Mouse (Mus musculus) lung, embryonic 14.5 days (tissue): Measurements from ENCODE around the gene Il6ra. TPM values are rescaled to one million over a fixed set of nuclear protein-coding genes. Genes with fewer than 3 reads are reported as not detected.

ENCODE experiments used
- ATAC-seq: fragments of 200-750 bp; cut with Nextera tagmentation; 2 replicates; pipeline ENCODE4 v1.8.0; 2017; ENCODE audit warnings: mild to moderate bottlenecking, moderate TSS enrichment, moderate library complexity; ENCODE audit not compliant: insufficient read depth
- DNase-seq: peaks from one replicate; pipeline ENCODE4 v3.0.0-alpha.2; 2015
- H3K27ac ChIP-seq: fragments of 300-500 bp; sonication (generic); 2 replicates; pipeline ENCODE4 v1.5.1; 2014; ENCODE audit warnings: low read depth, mild to moderate bottlenecking, moderate library complexity
- H3K27me3 ChIP-seq: fragments of 300-500 bp; sonication (generic); 2 replicates; pipeline ENCODE4 v1.6.1; 2014; ENCODE audit warnings: low read length, control low read depth; ENCODE audit not compliant: insufficient read depth
- H3K36me3 ChIP-seq: fragments of 300-500 bp; sonication (generic); 2 replicates; pipeline ENCODE4 v1.6.1; 2014; ENCODE audit warnings: control low read depth; ENCODE audit not compliant: insufficient read depth
- H3K4me1 ChIP-seq: fragments of 300-500 bp; sonication (generic); 2 replicates; pipeline ENCODE4 v1.6.1; 2014; ENCODE audit warnings: antibody characterized with exemption, control low read depth; ENCODE audit not compliant: insufficient read depth
- H3K4me2 ChIP-seq: fragments of 300-500 bp; sonication (generic); 2 replicates; pipeline ENCODE4 v1.6.1; 2014; ENCODE audit warnings: mild to moderate bottlenecking
- H3K4me3 ChIP-seq: fragments of 300-500 bp; sonication (generic); 2 replicates; pipeline ENCODE4 v1.5.1; 2014; ENCODE audit warnings: low read depth, low read length
- H3K9ac ChIP-seq: fragments of 300-500 bp; sonication (generic); 2 replicates; pipeline ENCODE4 v1.6.1; 2014
- H3K9me3 ChIP-seq: fragments of 300-500 bp; sonication (generic); 2 replicates; pipeline ENCODE4 v1.6.1; 2016; ENCODE audit warnings: low read depth, low read length, control low read depth
- CTCF ChIP-seq: IDR thresholded peaks from 2 replicates; pipeline ENCODE4 v1.5.1; 2016; ENCODE audit warnings: antibody characterized with exemption, low read depth
- WGBS: fragments of 180-500 bp; shearing (Covaris S2); extraction: QIAGEN DNeasy Blood & Tissue Kit; methylation state at CpG from one replicate; pipeline ENCODE4 v1.1.7; 2014; 5-methylcytosine and 5-hydroxymethylcytosine counted together
- polyA plus RNA-seq: library from polyadenylated mRNA; unstranded; fragments of >200 nt; fragmentation: Nextera tagmentation; extraction: Ambion mirVana; gene quantifications from 2 replicates; pipeline ENCODE4 v1.2.1, GENCODE M21; 2014

The Il6ra gene
- polyA plus RNA-seq, 1 experiment from 2014 or later: 1.4 TPM

DNA sequence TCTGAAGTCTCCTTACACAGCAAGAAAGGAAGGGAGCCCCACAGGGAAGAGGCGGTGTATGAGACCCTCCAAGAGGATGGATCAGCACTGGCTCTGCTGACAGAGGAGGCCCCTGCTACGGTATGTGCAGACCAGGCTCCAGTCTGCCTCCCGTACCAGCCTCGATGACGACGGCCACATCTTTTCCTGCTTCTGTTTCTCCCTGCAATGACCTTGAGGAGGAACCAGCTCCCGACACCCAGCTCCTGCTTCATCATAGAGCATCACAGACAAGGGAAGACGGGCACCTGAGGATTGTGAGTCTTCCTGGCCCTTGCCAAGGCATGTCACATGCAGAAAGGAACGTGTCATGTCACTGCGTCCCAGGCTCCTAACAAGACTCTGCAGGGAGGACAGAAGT lies 15.0 kb downstream of the Il6ra start:
- H3K9me3 ChIP-seq: no peaks in the 10 kb centered on the region
- H3K9ac ChIP-seq: no peak overlapping the region
- no peaks in the 10 kb centered on the region; the same call in 1 of the 2 replicates for H3K4me1 ChIP-seq
- TF ChIP-seq CTCF: no peak
- H3K4me3 ChIP-seq: no peak overlapping the region
- no peak for DNase-seq
- no peak overlapping the region for H3K27ac ChIP-seq
- no peaks in the 10 kb centered on the region for H3K36me3 ChIP-seq
- no peak overlapping the region for H3K4me2 ChIP-seq
- no peak for ATAC-seq
- H3K27me3 ChIP-seq: no peaks in the 10 kb centered on the region
- WGBS: 66% methylated on average over 10 of the region's 10 CpGs

DNA sequence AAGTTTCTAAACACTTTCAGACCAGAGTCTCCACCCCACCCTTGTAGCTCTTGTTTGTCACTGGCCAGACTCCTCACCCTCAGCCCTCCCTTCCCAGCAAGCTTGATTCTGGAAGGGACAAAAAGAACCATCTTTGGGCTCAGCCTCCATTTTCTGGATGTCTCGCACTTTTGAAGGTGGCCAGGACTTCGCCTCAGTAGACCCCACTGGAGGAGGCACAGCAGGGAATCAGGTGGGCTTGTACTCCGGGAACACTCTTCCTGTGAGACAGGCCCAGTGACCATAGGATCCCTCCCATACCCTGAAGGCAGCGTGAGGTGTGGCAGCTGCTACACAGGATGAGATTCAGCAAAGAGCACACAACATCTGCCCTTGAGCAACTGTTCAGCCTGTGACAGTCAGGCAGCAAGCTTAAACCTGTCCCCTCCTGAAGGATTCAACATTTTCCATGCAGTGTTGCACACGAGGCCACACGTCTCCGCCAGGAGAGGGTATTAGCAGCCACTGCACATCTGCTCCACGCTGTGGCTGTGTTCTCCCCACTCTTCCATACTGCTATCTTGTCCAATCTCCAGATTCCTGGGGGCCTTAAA lies 15.7 kb downstream of the Il6ra start:
- Histone ChIP-seq H3K9me3 (no peaks in the 10 kb centered on the region), H3K27me3 (no peaks in the 10 kb centered on the region), H3K4me1 (no peaks in the 10 kb centered on the region; the same call in 1 of the 2 replicates), H3K4me2 (no peak overlapping the region), H3K36me3 (no peaks in the 10 kb centered on the region), H3K27ac (no peak overlapping the region), H3K9ac (no peak overlapping the region), H3K4me3 (no peak overlapping the region)
- TF ChIP-seq CTCF: no peak
- ATAC-seq (no peak), DNase-seq (no peak)
- WGBS: 65% methylated on average over 8 of the region's 8 CpGs

- Histone ChIP-seq H3K27ac (no peak overlapping the region), H3K9ac (no peak overlapping the region), H3K4me2 (no peak overlapping the region), H3K27me3 (no peaks in the 10 kb centered on the region), H3K4me3 (no peak overlapping the region), H3K4me1 (no peaks in the 10 kb centered on the region), H3K9me3 (no peaks in the 10 kb centered on the region), H3K36me3 (no peaks in the 10 kb centered on the region)
- DNase-seq: no peak
- 28% methylated on average over 5 of the region's 5 CpGs for WGBS
- no peak for ATAC-seq
- TF ChIP-seq CTCF: no peak
Measured at GRCm38 (mm10) chr3:89896571-89896970, 16.4 kb downstream of the Il6ra start.

- Histone ChIP-seq H3K9me3 (no peaks in the 10 kb centered on the region), H3K9ac (no peak overlapping the region), H3K27ac (no peak overlapping the region), H3K4me3 (no peak overlapping the region), H3K4me1 (no peaks in the 10 kb centered on the region), H3K36me3 (no peaks in the 10 kb centered on the region), H3K27me3 (no peaks in the 10 kb centered on the region), H3K4me2 (no peak overlapping the region)
- DNase-seq (no peak), ATAC-seq (no peak)
- WGBS: 74% methylated on average over 5 of the region's 5 CpGs
- no peak for TF ChIP-seq CTCF
Measured at GRCm38 (mm10) chr3:89892517-89893106, 20.4 kb downstream of the Il6ra start.

GRCm38 (mm10) chr3:89891696-89892095 lies 21.3 kb downstream of the Il6ra start:
- no peaks in the 10 kb centered on the region for H3K9me3 ChIP-seq
- H3K27me3 ChIP-seq: no peaks in the 10 kb centered on the region
- ATAC-seq: no peak
- no peaks in the 10 kb centered on the region for H3K36me3 ChIP-seq
- TF ChIP-seq CTCF: no peak
- no peaks in the 10 kb centered on the region for H3K4me1 ChIP-seq
- no peak overlapping the region for H3K27ac ChIP-seq
- DNase-seq: no peak
- no peak overlapping the region for H3K4me3 ChIP-seq
- no peak overlapping the region for H3K9ac ChIP-seq
- no peak overlapping the region for H3K4me2 ChIP-seq

DNA sequence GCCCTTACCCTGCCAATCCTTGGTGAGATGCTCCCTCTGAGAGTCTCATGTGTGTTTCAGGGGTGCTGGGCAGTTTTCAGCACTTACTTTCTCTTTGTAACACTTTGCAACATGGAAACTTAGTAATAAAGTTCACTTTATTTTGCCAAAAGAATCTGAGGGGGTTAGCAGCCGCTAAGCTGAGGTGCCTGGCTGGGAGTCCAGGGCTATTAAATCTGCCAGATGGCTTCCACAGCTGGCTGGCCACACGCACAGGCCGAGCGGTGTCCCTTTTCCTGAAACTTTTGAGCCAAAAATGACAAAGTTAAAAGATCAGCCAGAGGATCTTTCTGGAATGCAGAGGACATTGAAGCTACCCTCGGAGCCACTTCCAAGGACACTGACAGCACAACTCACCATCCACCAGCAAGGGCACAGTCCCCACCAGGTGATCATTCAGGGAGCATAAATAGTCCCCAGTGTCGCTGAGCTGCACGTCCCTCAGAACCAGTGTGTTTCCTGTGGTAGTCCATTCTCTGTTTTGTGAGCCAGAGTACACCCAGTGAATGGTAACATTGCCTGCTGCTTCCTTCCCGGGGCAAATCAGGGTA lies 23.1 kb downstream of the Il6ra start:
- 61% methylated on average over 8 of the region's 8 CpGs for WGBS
- no peak for DNase-seq
- H3K27ac ChIP-seq: no peak overlapping the region

DNA sequence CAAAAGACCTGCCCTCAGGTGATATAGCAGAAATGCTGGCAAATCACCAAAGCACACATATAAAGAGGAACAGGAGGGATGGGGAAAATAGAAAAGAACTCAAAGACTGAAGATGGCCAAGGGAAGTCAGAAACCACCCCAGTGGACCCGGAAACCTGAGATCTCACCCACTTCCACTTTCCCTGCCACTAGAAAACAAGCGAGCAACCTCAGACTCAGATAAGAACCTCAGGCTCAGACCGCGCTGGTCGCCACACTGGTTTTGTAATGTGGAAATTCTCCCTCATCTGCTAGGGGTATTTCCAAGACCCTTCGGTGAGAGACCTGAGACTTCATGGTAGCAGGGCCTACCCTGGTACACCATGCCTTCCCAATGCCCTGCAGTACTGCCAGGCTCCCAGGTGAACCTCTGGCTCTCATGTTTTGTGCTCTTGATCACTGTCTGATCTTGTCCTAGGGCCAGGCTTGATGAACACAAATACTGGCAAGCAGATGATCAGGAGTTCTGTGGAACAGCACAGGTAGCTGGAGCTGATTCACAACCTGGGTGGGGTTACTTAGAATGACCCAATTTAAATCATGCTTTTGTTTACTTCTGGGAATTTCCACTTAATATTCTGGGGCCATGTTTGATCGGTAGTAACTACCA lies 25.3 kb downstream of the Il6ra start:
- DNase-seq (no peak), ATAC-seq (no peak)
- 84% methylated on average over 7 of the region's 7 CpGs for WGBS
- Histone ChIP-seq H3K27ac (no peak overlapping the region), H3K9me3 (no peaks in the 10 kb centered on the region), H3K4me1 (no peaks in the 10 kb centered on the region), H3K4me3 (no peak overlapping the region), H3K36me3 (no peaks in the 10 kb centered on the region), H3K27me3 (no peaks in the 10 kb centered on the region), H3K9ac (no peak overlapping the region), H3K4me2 (no peak overlapping the region)
- no peak for TF ChIP-seq CTCF

More for the DNA sequence above, 23.1 kb downstream of the Il6ra start:
- Histone ChIP-seq H3K4me1 (no peaks in the 10 kb centered on the region), H3K27me3 (no peaks in the 10 kb centered on the region), H3K9me3 (no peaks in the 10 kb centered on the region), H3K36me3 (no peaks in the 10 kb centered on the region), H3K9ac (no peak overlapping the region), H3K4me3 (no peak overlapping the region), H3K4me2 (no peak overlapping the region)
- no peak for ATAC-seq
- no peak for TF ChIP-seq CTCF
